Mouse (Mus musculus) heart, postnatal 14 days (tissue): ENCODE results near the gene Hdac1. TPM values are rescaled to one million over a fixed set of nuclear protein-coding genes. Genes with fewer than 3 reads are reported as not detected.
A peak's percentile ranks its signal among the peaks of the same experiment; 100 is the strongest.

Source experiments
- DNase-seq, 2 experiments: peaks; one replicate each; pipeline ENCODE4 v3.0.0; 2021 to 2022
- intact Hi-C: fragments of 180-260 bp; cut with DNase I; formaldehyde crosslinking; loops from one replicate; pipeline ENCODE4 v1.15.1; 2025
- total RNA-seq, 2 experiments: library from RNA; stranded (reverse); gene quantifications; 2 replicates each; pipeline ENCODE4 v1.2.3; 2021

The Hdac1 gene
- total RNA-seq, 2 experiments from 2014 or later: 23.9 to 24.2 TPM

GRCm38 (mm10) chr4:129513891-129514290, 28.6 kb downstream of the Hdac1 start:
- intact Hi-C loops: no loop called here
- DNase-seq: no peak

GRCm38 (mm10) chr4:129513086-129513767, 29.3 kb downstream of the Hdac1 start, which contains the start of gene Marcksl1:
Gene Marcksl1, plus strand, starts transcription at chr4:129513581.
- intact Hi-C loops: no loop called here
- DNase-seq: peak; percentile 89

- intact Hi-C loops: loop anchor here (2.0 kb wide), 1 partner anchor 15 kb away; no protein-coding TSS in a partner anchor
- no peak for DNase-seq
Measured at GRCm38 (mm10) chr4:129511413-129512096, 31.0 kb downstream of the Hdac1 start.

- intact Hi-C loops: loop anchor here (2.0 kb wide), 1 partner anchor 14 kb away; no protein-coding TSS in a partner anchor
- DNase-seq: no peak
Measured at GRCm38 (mm10) chr4:129510723-129511412, 31.6 kb downstream of the Hdac1 start.

- no peak for DNase-seq
- intact Hi-C loops: loop anchor here (2.0 kb wide), 1 partner anchor 13 kb away; no protein-coding TSS in a partner anchor
Measured at GRCm38 (mm10) chr4:129509650-129510049, 32.9 kb downstream of the Hdac1 start.

GRCm38 (mm10) chr4:129508834-129509600, 33.5 kb downstream of the Hdac1 start:
- intact Hi-C loops: no loop called here
- no peak for DNase-seq

- intact Hi-C loops: no loop called here
Measured at GRCm38 (mm10) chr4:129508237-129508515, 34.3 kb downstream of the Hdac1 start.

GRCm38 (mm10) chr4:129507434-129508236, 34.9 kb downstream of the Hdac1 start:
- intact Hi-C loops: no loop called here
- no peak for DNase-seq

More at GRCm38 (mm10) chr4:129508237-129508515, 34.3 kb downstream of the Hdac1 start:
- DNase-seq: no peak

- DNase-seq: no peak
- intact Hi-C loops: no loop called here
Measured at GRCm38 (mm10) chr4:129505511-129505910, 37.0 kb downstream of the Hdac1 start.

GRCm38 (mm10) chr4:129502901-129503444, 39.5 kb downstream of the Hdac1 start:
- intact Hi-C loops: no loop called here

GRCm38 (mm10) chr4:129502327-129502888, 40.1 kb downstream of the Hdac1 start:
- intact Hi-C loops: no loop called here
- no peak for DNase-seq

More at GRCm38 (mm10) chr4:129502901-129503444, 39.5 kb downstream of the Hdac1 start:
- DNase-seq: no peak

GRCm38 (mm10) chr4:129500607-129501566, 41.6 kb downstream of the Hdac1 start:
- peak; percentile 88 to 90 for DNase-seq
- intact Hi-C loops: no loop called here

- intact Hi-C loops: no loop called here
- DNase-seq: no peak
Measured at GRCm38 (mm10) chr4:129500017-129500416, 42.5 kb downstream of the Hdac1 start.

- DNase-seq: no peak
- intact Hi-C loops: loop anchor here (5.0 kb wide), 1 partner anchor 108 kb away; no protein-coding TSS in a partner anchor
Measured at GRCm38 (mm10) chr4:129498941-129499340, 43.6 kb downstream of the Hdac1 start.

- DNase-seq: no peak
- intact Hi-C loops: loop anchor here (2.0 to 5.0 kb wide), 2 partner anchors 14 to 111 kb away; no protein-coding TSS in a partner anchor
Measured at GRCm38 (mm10) chr4:129496631-129497030, 45.9 kb downstream of the Hdac1 start.

GRCm38 (mm10) chr4:129495672-129496562, 46.6 kb downstream of the Hdac1 start:
- intact Hi-C loops: loop anchor here (2.0 to 5.0 kb wide), 2 partner anchors 15 to 111 kb away; no protein-coding TSS in a partner anchor
- DNase-seq: no peak

GRCm38 (mm10) chr4:129494681-129495080, 47.8 kb downstream of the Hdac1 start:
- intact Hi-C loops: loop anchor here (5.0 kb wide), 1 partner anchor 113 kb away; no protein-coding TSS in a partner anchor
- no peak for DNase-seq
